Mouse (Mus musculus) lung, embryonic 15.5 days (tissue): Measurements from ENCODE around the gene Olfr1344. TPM values are rescaled to one million over a fixed set of nuclear protein-coding genes. Genes with fewer than 3 reads are reported as not detected.
"Not testable (repeated sequence)": the region's sequence is repeated elsewhere in the genome, so short reads cannot be mapped to it uniquely, and the experiment has no call there.

Experiments
- ATAC-seq: fragments of 200-750 bp; cut with Nextera tagmentation; 2 replicates; pipeline ENCODE4 v1.8.0; 2017; ENCODE audit warnings: moderate number of reproducible peaks, borderline replicate concordance; ENCODE audit not compliant: low FRiP score, low TSS enrichment; ENCODE audit errors: extremely low read depth
- H3K27ac ChIP-seq: fragments of 300-500 bp; sonication (generic); 2 replicates; pipeline ENCODE4 v1.5.1; 2015; ENCODE audit warnings: moderate library complexity, mild to moderate bottlenecking, inconsistent platforms
- H3K27me3 ChIP-seq: fragments of 300-500 bp; sonication (generic); 2 replicates; pipeline ENCODE4 v1.6.1; 2015; ENCODE audit warnings: inconsistent platforms
- H3K36me3 ChIP-seq: fragments of 300-500 bp; sonication (generic); 2 replicates; pipeline ENCODE4 v1.6.1; 2015; ENCODE audit warnings: inconsistent platforms
- H3K4me1 ChIP-seq: fragments of 300-500 bp; sonication (generic); 2 replicates; pipeline ENCODE4 v1.6.1; 2015; ENCODE audit warnings: inconsistent platforms
- H3K4me2 ChIP-seq: fragments of 300-500 bp; sonication (generic); 2 replicates; pipeline ENCODE4 v1.6.1; 2015; ENCODE audit warnings: inconsistent platforms, mild to moderate bottlenecking, moderate library complexity
- H3K4me3 ChIP-seq: fragments of 300-500 bp; sonication (generic); 2 replicates; pipeline ENCODE4 v1.5.1; 2015; ENCODE audit warnings: mild to moderate bottlenecking, inconsistent platforms
- H3K9ac ChIP-seq: fragments of 300-500 bp; sonication (generic); 2 replicates; pipeline ENCODE4 v1.6.1; 2015; ENCODE audit warnings: inconsistent platforms
- H3K9me3 ChIP-seq: fragments of 300-500 bp; sonication (generic); 2 replicates; pipeline ENCODE4 v1.6.1; 2016; ENCODE audit warnings: inconsistent platforms
- WGBS: fragments of 180-500 bp; shearing (Covaris S2); methylation state at CpG from one replicate; pipeline ENCODE4 v1.1.7; 2015; 5-methylcytosine and 5-hydroxymethylcytosine counted together
- polyA plus RNA-seq: library from polyadenylated mRNA; unstranded; fragments of >200 nt; fragmentation: Nextera tagmentation; extraction: Ambion mirVana; gene quantifications from 2 replicates; pipeline ENCODE4 v1.2.1, GENCODE M21; 2015

Olfr1344 gene
- polyA plus RNA-seq, 1 experiment from 2014 or later = not detected

GRCm38 (mm10) chr7:6447771-6448170 lies 9.3 kb downstream of the Olfr1344 start:
- Histone ChIP-seq H3K4me1 (no peaks in the 10 kb centered on the region), H3K36me3 (no peaks in the 10 kb centered on the region), H3K4me2 (no peak overlapping the region), H3K9ac (no peak overlapping the region), H3K9me3 (no peaks in the 10 kb centered on the region), H3K27ac (no peak overlapping the region), H3K4me3 (no peak overlapping the region), H3K27me3 (no peaks in the 10 kb centered on the region)
- WGBS = 83% methylated on average over 5 of the region's 5 CpGs
- no peak for ATAC-seq

- Histone ChIP-seq H3K27ac (no peak within 1 kb of the TSS), H3K9ac (no peak within 1 kb of the TSS), H3K4me1 (no peaks in the 10 kb centered on the region), H3K27me3 (no peaks in the 10 kb centered on the region), H3K4me2 (no peak within 1 kb of the TSS), H3K36me3 (no peaks in the 10 kb centered on the region), H3K4me3 (no peak within 1 kb of the TSS), H3K9me3 (no peaks in the 10 kb centered on the region)
- ATAC-seq = no peak
Observed at GRCm38 (mm10) chr7:6455868-6456267, 17.4 kb downstream of the Olfr1344 start, which contains the start of gene Olfr1336. TSS of gene Olfr1336 (plus strand) at chr7:6456168.

GRCm38 (mm10) chr7:6456399-6456798 lies 17.9 kb downstream of the Olfr1344 start:
- H3K4me2 ChIP-seq = no peak overlapping the region
- no peak overlapping the region for H3K9ac ChIP-seq
- H3K9me3 ChIP-seq = no peaks in the 10 kb centered on the region
- no peaks in the 10 kb centered on the region for H3K27me3 ChIP-seq
- ATAC-seq = no peak
- H3K36me3 ChIP-seq = no peaks in the 10 kb centered on the region
- H3K4me1 ChIP-seq = no peaks in the 10 kb centered on the region
- 37% methylated on average over 3 of the region's 3 CpGs for WGBS
- no peak overlapping the region for H3K4me3 ChIP-seq
- H3K27ac ChIP-seq = no peak overlapping the region

- H3K27me3 ChIP-seq = no peaks in the 10 kb centered on the region
- H3K9ac ChIP-seq = no peak within 1 kb of the TSS
- no peak within 1 kb of the TSS for H3K4me2 ChIP-seq
- ATAC-seq = no peak
- no peaks in the 10 kb centered on the region for H3K36me3 ChIP-seq
- H3K4me3 ChIP-seq = no peak within 1 kb of the TSS
- H3K27ac ChIP-seq = no peak within 1 kb of the TSS
- H3K4me1 ChIP-seq = no peaks in the 10 kb centered on the region
- H3K9me3 ChIP-seq = no peaks in the 10 kb centered on the region
Observed at GRCm38 (mm10) chr7:6466951-6467350, 28.5 kb downstream of the Olfr1344 start, which contains the start of gene Olfr1346. TSS of gene Olfr1346 (plus strand) at chr7:6467101.

- H3K36me3 ChIP-seq, H3K27ac ChIP-seq, H3K4me3 ChIP-seq, ATAC-seq, H3K9me3 ChIP-seq, H3K4me2 ChIP-seq, H3K27me3 ChIP-seq, H3K4me1 ChIP-seq, H3K9ac ChIP-seq: not testable (repeated sequence)
- WGBS = 54% methylated on average over 2 of the region's 2 CpGs
Observed at GRCm38 (mm10) chr7:6477633-6478032, 39.1 kb downstream of the Olfr1344 start.

GRCm38 (mm10) chr7:6486841-6487240 lies 48.4 kb downstream of the Olfr1344 start, which contains the start of gene Olfr5:
TSS of gene Olfr5 (minus strand) at chr7:6486941.
- H3K4me3 ChIP-seq = no peak within 1 kb of the TSS
- H3K9ac ChIP-seq = no peak within 1 kb of the TSS
- H3K27me3 ChIP-seq = no peaks in the 10 kb centered on the region
- H3K9me3 ChIP-seq = no peaks in the 10 kb centered on the region
- no peak for ATAC-seq
- 18% methylated on average over 2 of the region's 2 CpGs for WGBS
- H3K36me3 ChIP-seq = no peaks in the 10 kb centered on the region
- H3K4me1 ChIP-seq = no peaks in the 10 kb centered on the region
- no peak within 1 kb of the TSS for H3K4me2 ChIP-seq
- no peak within 1 kb of the TSS for H3K27ac ChIP-seq

Other genes with a start within 250 kb of the Olfr1344 start
- gene Galp, start 241.6 kb upstream of the Olfr1344 start, polyA plus RNA-seq = not detected in 2 replicates
- gene Zscan5b, start 216.4 kb upstream of the Olfr1344 start, polyA plus RNA-seq = not detected in 2 replicates
- 0.25 TPM in 1 of 2 replicates, not detected in the other for gene Epp13, start 186.0 kb upstream of the Olfr1344 start, polyA plus RNA-seq
- 5.6 and 7.1 TPM in 2 replicates for gene Zfp667, start 152.1 kb upstream of the Olfr1344 start, polyA plus RNA-seq
- 5.6 and 7.3 TPM in 2 replicates for gene Zfp583, start 107.4 kb upstream of the Olfr1344 start, polyA plus RNA-seq
- gene Gm3854, start 94.9 kb upstream of the Olfr1344 start, polyA plus RNA-seq = 1.5 and 1.6 TPM in 2 replicates
- 3.4 TPM in 2 replicates for gene Zfp78, start 75.4 kb upstream of the Olfr1344 start, polyA plus RNA-seq
- 9.4 and 9.6 TPM in 2 replicates for gene Zfp28, start 55.4 kb upstream of the Olfr1344 start, polyA plus RNA-seq
- 0.20 TPM in 1 of 2 replicates, not detected in the other for gene Smim17, start 40.0 kb upstream of the Olfr1344 start, polyA plus RNA-seq
- gene Gm20715, start 28.4 kb upstream of the Olfr1344 start, polyA plus RNA-seq = 0.04 TPM in 2 replicates
- not detected in 2 replicates for gene Olfr1336, start 17.5 kb downstream of the Olfr1344 start, polyA plus RNA-seq
- gene Olfr1346, start 28.4 kb downstream of the Olfr1344 start, polyA plus RNA-seq = not detected in 2 replicates
- not detected in 2 replicates for gene Olfr5, start 48.3 kb downstream of the Olfr1344 start, polyA plus RNA-seq
- not detected in 2 replicates for gene Olfr1347, start 61.1 kb downstream of the Olfr1344 start, polyA plus RNA-seq
- not detected in 2 replicates for gene Olfr1348, start 70.1 kb downstream of the Olfr1344 start, polyA plus RNA-seq
- not detected in 2 replicates for gene Olfr1349, start 84.3 kb downstream of the Olfr1344 start, polyA plus RNA-seq
- gene Olfr1350, start 126.2 kb downstream of the Olfr1344 start, polyA plus RNA-seq = not detected in 2 replicates